Mouse (Mus musculus) heart, postnatal 36 days (tissue): ENCODE results near the gene AI413582. TPM values are rescaled to one million over a fixed set of nuclear protein-coding genes. Genes with fewer than 3 reads are reported as not detected.

ENCODE experiments used
- DNase-seq, 2 experiments: peaks; one replicate each; pipeline ENCODE4 v3.0.0; 2021 to 2022
- intact Hi-C: fragments of 180-260 bp; cut with DNase I; formaldehyde crosslinking; loops from one replicate; pipeline ENCODE4 v1.15.1; 2025
- total RNA-seq, 2 experiments: library from RNA; stranded (reverse); gene quantifications; 2 replicates each; pipeline ENCODE4 v1.2.3; 2021

AI413582 gene
- total RNA-seq: 10 to 100 TPM in 1 of 2 experiments, 1 to 10 TPM in 1; 7.4 to 10.4 TPM

DNA sequence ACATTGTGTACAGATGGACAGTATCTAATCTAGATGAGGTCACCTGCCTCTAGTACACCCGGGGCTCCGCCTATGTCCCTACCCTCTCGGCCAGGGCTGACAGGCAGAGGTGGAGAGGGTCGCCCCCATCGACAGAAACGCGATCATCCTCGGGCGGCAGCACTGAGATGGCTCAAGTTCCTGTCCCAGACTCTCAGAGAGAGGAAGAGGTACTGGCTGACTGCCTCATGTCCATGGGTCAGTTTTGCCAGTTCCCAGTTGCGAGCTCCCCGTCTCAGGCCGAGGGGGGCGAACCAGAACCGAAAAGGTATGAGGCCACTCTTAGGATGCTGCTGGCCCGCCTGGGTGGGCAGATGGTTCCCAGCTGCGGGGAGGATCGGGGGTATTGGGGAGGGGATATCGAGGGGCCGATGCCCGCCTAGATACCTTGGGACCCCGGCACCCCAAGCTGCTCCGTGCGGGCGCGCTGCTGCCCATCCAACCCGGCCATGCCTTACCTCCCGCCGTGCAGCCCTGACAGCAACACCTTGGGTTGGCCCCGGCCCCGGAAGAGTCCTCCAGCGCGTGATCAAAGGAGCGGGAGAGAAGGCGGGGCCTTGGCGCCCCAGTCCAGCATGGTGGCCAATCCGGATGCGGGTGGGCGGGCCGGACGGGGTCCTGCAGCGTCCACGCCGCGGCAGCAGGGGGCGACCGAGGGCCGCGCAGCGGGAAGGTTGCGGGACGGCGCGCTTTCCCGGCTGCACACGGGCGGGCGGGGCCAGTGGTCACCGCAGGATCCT, at the start of gene AI413582:
TSS of gene AI413582 (minus strand) at position 594 of the 779 bp plus-strand sequence.
- intact Hi-C loops: loop anchor here (1.0 to 10.0 kb wide), 2 partner anchors 64 to 199 kb away; no protein-coding TSS in a partner anchor
- peak; percentile 97 to 98 for DNase-seq

DNA sequence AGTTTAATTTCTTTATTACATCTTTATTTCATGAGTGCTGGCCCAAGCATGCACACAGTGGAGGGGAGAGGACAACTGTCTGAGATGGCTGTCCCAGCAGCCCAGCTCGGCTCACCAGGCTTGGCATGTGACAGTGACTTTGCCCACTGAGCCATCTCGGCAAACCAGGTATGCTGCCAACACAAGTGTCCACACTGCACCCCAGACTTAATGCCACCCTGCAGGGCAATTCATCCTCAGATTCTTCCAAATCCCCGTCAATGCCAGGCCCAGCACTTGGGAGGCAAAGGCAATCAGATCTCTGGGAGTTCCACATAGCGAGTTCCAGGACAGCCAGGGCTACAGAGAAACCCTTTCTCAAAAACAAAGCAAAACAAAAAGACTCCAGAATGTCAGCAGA, 47.5 kb upstream of the AI413582 start:
- intact Hi-C loops: no loop called here
- DNase-seq: no peak

DNA sequence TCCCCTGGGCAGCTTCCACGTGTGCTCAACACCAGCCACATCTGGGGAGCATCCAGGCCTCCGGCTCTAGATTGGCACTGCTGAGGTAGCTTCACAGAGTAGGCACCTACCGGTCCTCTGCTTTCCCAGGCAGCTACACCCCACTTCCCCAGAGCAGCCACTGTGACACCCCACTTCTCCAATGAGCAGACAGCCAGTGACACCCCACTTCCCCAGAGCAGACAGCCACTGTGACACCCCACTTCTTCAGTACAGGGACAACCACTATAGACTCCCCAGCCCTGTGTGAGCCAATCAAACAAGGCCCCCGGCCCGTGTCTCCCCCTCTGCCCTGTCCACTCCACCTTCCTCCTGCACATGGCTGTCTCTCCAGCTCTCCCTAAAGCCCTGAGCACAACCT, 46.4 kb upstream of the AI413582 start:
- no peak for DNase-seq
- intact Hi-C loops: no loop called here

DNA sequence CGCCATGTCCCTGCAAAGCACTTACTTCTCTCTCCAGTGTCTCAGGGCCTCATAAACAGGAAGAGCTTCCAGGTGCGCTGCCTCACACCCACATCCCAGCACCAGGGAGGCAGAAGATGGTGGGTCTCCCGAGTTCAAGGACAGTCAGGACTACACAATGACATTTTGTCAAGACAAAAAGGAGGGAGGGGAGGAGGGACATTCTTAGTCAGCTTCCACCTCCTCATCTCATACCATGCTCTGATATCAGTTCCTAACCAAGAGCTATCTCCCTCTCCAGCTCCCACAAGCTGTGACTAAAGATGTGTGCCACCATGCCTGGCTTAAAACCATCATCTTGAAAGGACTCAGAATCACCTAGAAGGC, 45.9 kb upstream of the AI413582 start:
- intact Hi-C loops: no loop called here

DNA sequence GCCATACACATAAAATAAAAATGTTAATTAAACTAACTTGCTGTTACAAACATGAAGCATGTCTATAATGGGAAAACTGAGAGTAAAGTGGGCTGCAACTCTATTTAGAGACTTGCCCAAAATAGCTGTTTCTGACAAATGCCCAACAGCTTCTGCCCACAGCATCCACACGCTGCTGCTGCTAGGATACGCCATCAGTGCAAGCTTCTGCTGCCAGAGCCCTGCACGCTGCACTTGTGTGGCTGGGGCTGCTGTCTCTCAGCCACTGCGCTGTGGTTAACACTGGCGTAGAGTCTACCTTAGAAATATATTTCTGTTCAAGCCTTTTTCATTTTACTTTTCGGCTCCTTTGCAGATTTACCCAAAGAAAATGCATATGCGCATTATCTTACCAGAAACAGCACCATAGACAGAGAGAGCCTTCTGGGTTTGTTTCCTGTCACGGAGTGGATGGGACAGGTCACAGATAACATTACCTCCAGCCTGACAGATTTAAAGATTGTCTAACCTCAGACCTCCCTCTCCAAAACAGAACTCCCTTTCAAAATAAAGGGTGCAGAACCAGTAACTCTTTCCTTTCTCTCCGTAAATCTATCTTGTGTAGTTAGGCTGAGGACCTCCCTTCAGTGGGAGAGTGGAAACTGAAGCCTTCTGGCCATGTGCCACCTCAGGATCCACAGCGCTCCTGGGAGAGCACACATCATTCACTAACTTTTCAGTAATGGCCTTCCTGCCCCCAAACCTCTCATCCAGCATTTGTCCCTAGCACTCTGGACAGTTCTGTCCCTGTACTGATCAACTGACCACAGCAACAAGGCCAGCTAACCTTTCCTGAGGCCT, 45.3 kb upstream of the AI413582 start:
- intact Hi-C loops: no loop called here
- DNase-seq: no peak

More for the DNA sequence above, 45.9 kb upstream of the AI413582 start:
- no peak for DNase-seq

DNA sequence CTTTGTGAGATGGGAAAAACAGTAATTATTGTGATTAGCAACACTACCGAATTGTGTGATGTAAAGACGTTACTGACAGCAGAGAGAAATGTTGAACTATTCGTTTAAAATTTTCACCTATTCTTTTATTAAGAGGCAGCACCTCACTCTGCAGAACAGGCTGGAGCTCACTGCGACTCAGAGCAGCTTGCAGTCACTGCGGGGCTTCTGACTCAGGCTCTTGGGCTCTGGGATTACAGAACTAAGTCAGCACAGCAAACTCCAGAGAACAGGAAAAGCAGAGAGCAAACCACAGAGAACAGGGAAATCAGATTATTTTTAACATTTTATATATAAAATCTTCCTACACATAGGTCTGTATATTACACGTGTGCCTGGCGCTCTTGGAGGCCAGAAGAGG, 44.0 kb upstream of the AI413582 start:
- intact Hi-C loops: no loop called here
- no peak for DNase-seq

DNA sequence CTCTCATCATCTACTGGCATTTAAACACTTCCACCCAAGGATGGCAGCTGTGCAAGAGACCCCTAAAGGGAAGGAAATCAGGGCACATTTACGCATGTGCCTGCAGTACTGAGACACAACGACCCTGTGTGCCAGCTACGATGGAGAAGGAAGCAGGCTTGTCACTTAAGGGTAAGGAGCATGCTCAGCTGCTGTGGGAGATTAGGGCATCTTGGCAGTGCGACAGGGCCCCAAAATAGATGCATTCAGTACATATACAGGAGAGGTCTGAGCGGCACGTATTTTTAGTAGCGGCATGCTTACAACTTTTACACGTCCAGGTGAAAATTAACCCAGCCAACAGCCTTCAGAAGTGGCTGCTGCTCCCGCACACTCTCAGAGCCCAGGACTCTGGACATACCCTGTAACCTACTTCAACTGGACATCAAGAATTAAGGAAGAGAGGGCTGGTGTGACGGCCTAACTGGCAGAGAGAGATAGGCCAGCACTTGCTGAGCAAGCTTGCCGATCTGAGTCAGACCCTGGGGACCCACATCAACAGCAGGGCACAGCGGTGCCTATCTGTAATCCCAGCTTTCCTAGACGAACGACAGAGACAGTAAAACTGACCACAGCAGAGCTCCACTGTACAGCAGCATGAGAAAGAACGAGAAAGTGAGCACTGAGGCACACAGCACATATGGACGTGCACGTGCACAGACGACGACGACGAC, 38.1 kb upstream of the AI413582 start:
- intact Hi-C loops: no loop called here
- peak; percentile 51 to 60 for DNase-seq

DNA sequence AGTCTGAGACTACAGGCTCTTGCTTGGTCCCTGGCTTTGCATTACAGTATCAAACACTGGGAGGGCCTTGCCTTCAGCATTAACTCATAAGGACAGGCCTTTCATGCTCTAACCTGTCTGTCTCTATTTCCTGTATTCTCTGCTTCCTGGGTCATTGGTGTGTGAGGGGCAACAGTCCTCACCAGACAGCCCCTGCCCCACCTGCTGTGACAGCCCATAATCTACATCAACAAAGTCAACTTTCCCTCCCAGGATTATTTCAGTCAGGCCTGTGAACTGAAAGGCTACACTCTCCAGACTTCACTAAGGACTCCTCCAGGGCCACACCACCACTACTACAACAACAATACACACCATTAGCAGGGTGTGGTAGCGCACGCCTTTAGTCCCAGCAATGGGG, 37.5 kb upstream of the AI413582 start:
- intact Hi-C loops: no loop called here
- DNase-seq: no peak

DNA sequence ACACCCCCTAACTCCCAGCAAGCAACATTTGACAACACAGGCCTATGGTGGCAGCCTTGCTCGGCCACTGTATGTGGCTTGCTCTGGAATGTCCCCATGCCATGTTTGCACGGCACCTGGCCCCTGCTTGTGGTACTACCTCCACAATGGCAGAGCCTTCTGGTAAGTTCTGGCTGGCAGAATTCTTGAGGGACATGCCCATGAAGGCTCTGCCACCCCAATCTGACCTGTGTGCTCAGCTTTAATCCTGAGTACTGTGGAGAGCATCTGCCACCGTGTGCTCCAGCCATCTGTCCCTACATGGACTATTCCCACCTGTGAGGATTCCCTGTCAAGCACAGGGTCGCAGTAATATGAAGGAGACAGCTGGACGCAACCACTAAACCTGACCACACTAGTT, 35.3 kb upstream of the AI413582 start:
- DNase-seq: no peak
- intact Hi-C loops: no loop called here

DNA sequence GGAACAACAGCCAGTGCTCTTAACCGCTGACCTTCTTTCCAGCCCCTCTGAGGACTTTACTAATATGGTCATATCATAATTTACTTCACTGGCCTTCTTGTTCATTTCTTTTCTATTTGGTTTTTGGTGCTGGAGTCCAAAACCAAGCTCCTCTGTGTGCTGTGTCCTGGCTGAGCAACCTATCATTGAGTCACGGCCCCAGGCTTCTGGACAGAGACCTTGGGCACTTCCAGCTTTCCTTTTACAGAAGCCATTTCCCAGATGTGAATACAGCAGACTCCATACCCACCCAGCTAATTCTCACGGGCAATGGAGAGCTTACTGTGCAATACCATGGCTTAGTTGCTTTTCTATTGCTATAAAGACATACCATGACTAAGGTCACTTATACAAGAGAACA, 34.7 kb upstream of the AI413582 start:
- intact Hi-C loops: no loop called here
- no peak for DNase-seq

DNA sequence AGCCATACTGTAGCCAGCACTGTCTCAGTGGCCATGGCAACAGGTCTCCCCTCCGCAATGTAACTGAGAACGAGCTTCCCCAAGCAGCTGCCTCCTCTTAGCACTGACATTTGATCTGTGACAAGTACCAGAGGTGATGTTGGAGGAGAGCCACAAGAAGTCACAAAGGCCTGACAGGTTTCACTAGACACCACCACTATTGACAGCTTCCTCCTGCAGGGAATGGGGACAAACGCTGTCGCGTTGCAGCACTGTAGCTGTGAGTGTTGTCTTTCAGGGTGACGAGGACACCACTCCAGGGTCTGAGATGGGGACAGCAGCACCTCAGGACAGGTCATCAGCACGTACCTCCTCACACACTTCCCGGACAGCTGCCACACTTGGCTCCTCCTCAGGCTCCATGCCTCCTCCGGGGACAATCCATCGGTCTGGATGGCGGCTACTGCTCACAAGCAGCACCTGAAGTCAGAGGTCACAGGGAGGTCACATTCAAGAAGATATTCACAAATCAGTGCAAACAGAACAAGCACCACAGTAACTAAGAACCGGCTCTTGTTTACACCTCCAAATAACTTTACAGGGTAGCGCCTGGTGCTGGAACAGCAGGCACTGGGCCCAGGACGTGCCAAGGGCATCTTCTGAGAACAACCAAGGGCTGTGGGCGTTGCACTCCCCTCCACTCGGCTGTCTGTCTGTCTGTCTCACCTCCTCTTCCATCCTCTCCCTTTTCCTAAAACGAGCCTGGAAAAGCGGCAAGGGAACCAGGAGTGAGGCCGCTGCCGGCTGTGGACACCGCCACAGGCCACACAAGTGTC, 31.0 kb upstream of the AI413582 start:
- DNase-seq: peak in 1 of 2 experiments; percentile 55
- intact Hi-C loops: loop anchor here (2.0 kb wide), 1 partner anchor 22 kb away; no protein-coding TSS in a partner anchor

DNA sequence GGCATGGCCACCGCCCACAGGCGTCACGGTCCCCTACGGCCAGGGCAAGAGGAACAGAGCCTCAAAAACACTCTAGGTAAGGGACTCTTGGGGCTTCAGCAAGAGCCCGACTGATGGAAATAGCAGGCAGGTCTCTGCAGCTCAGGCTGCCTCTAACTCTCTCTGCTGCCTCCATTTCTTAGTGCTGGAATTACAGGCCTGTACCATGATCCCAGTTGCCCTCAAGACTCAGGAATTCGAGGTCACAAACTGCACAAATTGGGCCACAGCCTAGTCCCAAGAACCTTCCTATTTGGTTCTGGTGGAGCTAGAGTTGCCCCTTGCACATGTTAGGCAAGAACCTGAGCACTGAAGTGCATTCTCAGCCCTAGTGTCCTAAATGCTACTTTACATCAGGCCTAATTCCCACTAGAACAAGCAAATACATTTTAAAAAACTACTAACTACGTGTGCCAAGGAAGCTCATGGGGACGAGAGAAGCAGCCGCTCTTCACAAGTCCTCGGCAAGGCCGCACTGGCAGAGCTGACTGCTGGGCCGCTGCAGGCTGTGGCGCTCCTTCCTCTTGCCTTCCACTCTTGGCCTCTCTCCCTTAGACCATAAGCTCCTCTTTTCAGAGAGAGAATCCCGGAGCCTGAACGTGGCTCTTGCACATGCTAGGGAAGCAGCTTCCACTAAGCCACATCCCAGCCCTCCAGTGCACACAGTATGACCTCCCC, 30.3 kb upstream of the AI413582 start:
- DNase-seq: no peak

DNA sequence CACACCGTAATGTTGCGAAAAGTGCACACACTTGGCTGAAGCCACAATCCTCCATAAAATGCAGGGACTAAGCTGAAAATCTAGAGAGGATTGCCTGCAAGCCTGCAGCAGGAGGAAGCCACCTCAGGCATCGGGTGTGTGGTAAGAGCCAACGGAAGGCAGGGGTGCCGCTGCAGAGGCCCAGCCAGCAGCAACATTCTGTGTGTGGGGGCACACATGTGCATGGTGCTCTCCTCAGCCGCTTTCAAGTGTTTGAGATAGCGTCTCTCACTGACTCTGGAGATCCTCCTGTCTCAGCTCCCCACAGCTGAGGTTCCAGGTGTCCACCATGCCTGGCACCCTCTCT, 27.0 kb upstream of the AI413582 start:
- intact Hi-C loops: no loop called here
- no peak for DNase-seq

More for the DNA sequence above, 30.3 kb upstream of the AI413582 start:
- intact Hi-C loops: loop anchor here (2.0 kb wide), 1 partner anchor 21 kb away; no protein-coding TSS in a partner anchor

DNA sequence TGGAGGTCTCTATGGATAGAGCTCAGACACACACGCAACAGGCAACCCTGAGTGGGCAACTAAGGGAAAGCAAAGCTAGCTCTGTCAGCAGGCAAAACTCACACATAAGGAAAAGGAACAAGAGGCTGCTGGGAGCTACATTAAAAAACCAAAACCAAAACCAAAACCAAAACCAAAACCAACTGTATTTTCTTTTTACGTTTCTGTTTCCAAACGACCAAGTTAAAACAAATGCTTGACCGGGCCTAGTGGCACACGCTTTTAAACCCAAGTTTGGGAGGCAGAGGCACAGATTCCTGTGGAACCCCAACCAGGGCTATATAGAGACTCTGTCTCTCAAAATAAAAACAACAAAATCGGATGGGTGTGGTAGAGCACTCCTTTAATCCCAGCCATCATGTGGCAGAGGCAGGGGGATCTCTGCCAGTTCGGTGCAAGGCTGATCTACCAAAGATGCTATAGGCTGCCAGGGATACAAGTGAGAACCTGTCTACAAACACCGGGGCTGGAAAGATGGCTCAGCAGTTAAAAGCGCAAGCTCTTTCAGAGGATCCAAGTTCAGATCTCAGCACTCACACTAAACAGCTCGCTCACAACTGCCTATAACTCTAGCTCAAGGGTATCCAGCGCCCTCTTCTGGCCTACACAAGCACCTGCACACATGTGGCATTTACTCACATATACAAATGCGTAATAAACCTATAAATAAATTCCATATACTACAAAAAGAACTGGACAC, 26.4 kb upstream of the AI413582 start:
- no peak for DNase-seq
- intact Hi-C loops: no loop called here

DNA sequence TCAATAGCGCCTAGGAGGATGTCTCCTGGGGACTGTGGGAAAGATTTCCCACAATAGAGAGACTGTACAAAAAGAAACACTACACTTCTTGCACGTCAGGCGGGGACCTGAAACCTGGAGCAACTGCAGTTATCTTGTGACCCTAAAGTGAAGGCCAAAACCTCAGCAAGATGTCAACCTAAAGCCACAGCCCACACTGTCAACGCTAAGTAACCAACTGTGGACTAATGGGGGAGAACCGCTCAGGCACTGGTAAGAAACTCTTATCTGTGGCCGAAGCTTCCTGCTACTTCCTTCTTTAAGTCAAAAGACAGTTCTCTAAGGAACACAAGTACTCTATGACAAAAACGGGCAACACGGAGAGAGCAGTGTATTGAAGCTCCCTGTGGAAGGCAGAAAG, 22.7 kb upstream of the AI413582 start:
- intact Hi-C loops: loop anchor here (5.0 kb wide), 1 partner anchor 34 kb away; the partner anchor contains the start of gene Nudt3

DNA sequence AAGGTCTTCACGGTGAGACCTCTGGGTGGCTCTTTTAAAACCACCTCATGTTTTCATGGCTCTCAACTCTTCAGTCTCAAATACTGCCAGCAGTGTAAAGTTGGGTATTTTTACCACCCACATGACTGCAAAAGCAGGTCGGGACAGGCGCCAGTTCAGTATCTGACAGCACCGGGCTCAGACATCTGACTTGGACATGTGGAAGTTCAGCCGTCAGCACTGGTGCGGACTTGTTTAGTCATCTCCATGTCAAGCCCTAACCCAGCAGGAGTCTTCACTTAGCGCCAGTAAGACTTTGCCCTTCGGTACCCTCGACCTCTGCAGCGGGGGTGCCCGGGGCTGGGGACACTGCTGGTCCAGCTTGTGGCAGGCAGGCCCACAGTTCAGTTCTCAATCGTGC, 21.7 kb upstream of the AI413582 start:
- intact Hi-C loops: loop anchor here (5.0 kb wide), 1 partner anchor 35 kb away; the partner anchor contains the start of gene Nudt3
- DNase-seq: peak in 1 of 2 experiments; percentile 57

More for the DNA sequence above, 22.7 kb upstream of the AI413582 start:
- no peak for DNase-seq

DNA sequence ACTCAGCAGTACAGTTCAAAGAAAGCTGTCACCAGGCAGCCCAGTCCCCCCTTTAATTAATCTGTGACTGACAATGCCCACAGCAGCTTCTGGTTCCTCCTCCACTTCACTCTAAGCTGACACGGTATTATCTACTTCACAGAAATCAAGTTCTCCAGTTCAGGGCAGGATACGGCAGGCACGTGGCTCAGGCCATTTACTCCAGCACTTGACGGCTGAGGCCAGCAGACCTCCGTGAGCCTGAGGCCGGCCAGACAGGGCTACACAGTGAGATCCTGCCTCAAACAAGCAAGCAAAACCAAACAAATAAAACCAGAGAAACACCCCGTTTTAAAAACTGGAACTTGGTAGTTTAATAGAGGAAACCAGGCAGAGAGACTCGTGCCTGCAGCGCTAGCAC, 21.1 kb upstream of the AI413582 start:
- intact Hi-C loops: loop anchor here (5.0 kb wide), 1 partner anchor 36 kb away; the partner anchor contains the start of gene Nudt3
- no peak for DNase-seq

DNA sequence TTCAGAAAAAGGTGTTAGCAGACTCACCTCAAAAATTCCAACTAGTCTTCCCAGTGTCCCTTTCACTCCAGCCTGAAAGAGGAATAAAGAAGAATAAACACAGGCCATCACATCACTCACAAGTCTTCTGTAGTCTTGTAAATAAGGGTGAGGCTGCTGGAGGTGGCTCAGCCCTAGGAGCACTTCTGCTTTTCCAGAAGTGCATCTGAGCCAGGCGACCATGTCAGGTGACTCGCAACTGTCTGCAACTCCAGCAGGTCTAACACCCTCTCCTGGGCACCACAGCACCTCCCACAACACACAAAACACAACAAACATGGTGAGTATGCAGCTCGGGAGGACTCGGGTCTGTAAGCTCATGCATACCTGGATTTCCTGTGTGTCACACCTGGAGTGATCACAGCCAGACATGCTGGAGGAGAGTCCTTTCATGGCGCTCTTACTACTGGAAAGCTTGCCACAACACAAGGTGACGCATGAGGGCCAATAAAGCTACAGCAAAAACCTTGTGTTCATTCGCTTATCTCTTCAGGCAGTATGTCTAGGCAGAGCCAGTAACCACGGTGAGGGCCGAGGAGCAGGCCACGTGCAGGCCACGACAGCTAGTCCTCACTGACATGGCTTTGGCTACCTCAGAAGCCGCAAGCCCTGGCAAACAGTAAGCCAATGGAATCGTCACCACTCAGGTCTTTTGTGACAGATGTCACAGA, 17.8 kb upstream of the AI413582 start:
- intact Hi-C loops: no loop called here
- no peak for DNase-seq
